Mouse (Mus musculus) 3T3-L1 (cell line): ENCODE data around the gene Ppm1h.

Source experiments
- DNase-seq: peaks from one replicate; pipeline ENCODE4 v3.0.0-alpha.2; 2015; ENCODE audit warnings: low read depth, low spot score

Ppm1h gene

GRCm38 (mm10) chr10:122887528-122888183 lies 209.1 kb downstream of the Ppm1h start:
- DNase-seq: no peak

- DNase-seq: no peak
Observed at GRCm38 (mm10) chr10:122890682-122891350, 212.3 kb downstream of the Ppm1h start.

- DNase-seq: peak; percentile 83
Observed at GRCm38 (mm10) chr10:122891461-122891860, 212.9 kb downstream of the Ppm1h start.

- peak; percentile 95 for DNase-seq
Observed at GRCm38 (mm10) chr10:122894555-122895069, 216.1 kb downstream of the Ppm1h start.

DNA sequence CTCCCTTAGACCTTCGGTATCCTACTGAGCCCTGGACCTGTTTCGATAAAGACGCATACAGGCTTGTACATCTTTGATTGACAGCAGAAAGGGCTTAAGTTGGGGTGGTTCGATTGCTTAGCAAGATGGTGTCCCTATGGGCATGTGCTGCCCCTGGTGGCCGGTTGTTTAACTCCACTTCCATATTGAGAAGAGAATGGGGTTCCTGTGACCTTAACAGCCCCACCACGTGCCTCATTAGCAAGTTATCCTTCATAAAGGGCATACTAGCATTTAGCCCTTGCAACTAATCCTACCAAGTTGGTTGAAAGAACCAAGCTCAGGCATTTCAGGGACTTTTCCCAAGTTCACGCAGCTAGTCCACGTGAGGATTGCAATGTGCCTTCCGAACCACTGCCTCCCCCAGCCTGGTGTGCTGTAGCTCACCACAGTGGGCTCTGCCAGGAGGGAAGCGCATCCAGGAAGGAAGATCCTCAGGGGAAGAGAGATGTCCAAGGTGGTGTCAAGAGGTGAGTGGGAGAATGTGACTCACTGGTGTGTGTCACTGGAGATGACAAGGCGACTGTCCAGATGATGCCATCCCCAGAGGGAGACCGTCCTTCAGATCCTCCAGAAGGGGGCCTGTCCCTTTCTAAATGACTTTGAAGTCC lies 216.7 kb downstream of the Ppm1h start:
- DNase-seq: peak; percentile 87

- no peak for DNase-seq
Observed at GRCm38 (mm10) chr10:122899971-122900370, 221.4 kb downstream of the Ppm1h start.

GRCm38 (mm10) chr10:122900466-122900865 lies 221.9 kb downstream of the Ppm1h start:
- DNase-seq: no peak

DNA sequence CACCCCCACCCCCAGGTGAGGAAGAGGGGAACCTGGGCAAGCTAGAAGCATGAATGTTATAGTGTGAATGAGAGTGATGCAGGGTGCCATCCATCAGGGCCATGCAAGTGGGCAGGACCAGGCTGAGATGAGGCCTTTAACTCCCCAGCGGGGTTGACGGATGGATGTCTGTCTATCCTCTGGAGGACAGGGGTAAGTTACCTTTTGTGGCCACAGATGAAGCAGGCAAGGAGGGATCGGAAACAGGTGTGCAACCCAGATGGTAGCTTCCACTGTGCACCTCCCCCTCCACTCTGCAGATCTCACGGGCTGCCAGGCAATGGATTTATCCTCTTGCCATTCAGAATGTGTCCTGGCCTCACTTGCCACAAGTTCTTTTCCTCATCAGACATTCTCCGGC lies 222.8 kb downstream of the Ppm1h start:
- DNase-seq: no peak

GRCm38 (mm10) chr10:122909406-122910032 lies 231.0 kb downstream of the Ppm1h start:
- no peak for DNase-seq

GRCm38 (mm10) chr10:122910798-122911225 lies 232.2 kb downstream of the Ppm1h start:
- peak; percentile 23 for DNase-seq

- DNase-seq: peak; percentile 83
Observed at GRCm38 (mm10) chr10:122911668-122912067, 233.1 kb downstream of the Ppm1h start.

- DNase-seq: peak; percentile 71
Observed at GRCm38 (mm10) chr10:122912086-122912690, 233.6 kb downstream of the Ppm1h start.

- DNase-seq: peak; percentile 98
Observed at GRCm38 (mm10) chr10:122912701-122913368, 234.3 kb downstream of the Ppm1h start.

DNA sequence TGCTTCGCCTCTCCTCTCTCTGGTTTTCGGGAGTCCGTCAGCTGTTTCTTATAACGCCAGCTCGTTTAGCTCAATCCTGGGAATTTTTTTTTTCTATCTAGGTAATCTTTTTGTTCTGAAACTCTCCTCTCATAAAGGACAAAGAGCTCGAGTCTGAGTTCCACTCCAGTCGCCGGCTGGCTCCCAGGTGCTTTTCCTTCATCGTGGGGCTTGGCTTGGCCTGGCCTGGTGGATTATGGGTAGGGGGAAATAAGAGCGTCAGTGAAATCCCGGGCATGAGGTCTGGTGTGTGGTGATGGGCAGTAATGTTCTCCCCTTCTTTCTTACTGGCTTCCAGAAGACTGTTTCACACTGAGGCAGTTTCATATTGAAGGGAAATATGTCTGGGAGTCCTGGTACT lies 234.8 kb downstream of the Ppm1h start:
- DNase-seq: no peak

DNA sequence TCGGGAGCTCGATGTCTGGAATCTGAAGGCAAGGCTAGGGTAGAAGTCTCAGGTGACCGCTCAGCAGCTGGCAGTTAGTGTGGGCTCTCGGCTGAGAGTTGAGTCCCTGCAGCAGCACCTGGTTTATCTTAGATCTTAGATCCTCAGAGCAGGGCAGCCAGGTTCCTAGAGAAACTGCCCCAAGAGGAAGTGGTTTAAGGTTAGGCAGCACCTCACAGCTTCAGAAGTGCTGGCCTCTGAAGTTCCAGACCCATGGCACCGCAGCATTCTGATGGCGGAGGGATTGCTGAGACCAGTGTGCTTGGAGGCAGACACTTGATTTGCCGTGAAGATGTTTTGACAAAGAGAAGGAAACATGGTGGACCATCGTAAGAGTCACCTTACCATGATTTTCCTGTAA lies 237.3 kb downstream of the Ppm1h start:
- no peak for DNase-seq

GRCm38 (mm10) chr10:122917648-122918324 lies 239.2 kb downstream of the Ppm1h start:
- no peak for DNase-seq

GRCm38 (mm10) chr10:122918325-122918694 lies 239.7 kb downstream of the Ppm1h start:
- no peak for DNase-seq

DNA sequence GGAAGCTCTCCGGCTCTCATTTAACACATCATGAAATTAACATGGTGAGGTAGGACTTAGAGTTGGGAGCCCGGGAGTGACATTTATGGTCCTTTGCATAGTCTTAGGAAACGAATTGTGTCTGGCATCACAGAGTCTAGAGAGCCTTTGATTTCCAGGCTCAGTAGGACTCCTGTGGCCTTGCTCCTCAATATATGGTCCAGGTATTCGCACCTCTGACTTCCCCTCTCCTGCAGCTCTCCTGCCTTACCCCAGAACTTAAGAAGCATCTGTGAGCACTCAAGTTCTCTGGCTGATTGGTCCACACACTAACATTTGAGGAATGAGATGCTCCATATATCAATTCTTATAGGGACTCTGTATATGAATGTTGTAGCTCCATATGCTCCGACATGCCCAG lies 240.2 kb downstream of the Ppm1h start:
- no peak for DNase-seq

DNA sequence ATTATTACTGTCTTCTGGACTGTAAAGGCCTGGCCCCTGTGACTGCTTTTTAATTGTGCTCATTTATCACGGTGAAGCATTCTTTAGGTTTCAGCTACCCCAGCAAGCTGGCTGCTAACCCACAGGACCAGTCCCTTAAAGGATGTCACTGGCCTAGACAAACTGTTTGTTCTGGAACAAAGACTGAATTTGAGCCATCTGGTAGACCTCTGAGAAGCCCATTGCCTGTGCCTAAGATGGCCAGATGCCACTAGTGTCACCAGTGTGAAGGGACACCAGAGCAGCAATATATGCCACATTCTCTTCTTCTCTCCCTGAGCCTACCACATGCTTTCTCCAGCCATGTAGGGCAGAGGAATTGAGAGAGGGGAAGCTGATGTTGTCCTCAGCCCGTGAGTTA lies 240.9 kb downstream of the Ppm1h start:
- DNase-seq: no peak

- DNase-seq: peak; percentile 60
Observed at GRCm38 (mm10) chr10:122920218-122920795, 241.7 kb downstream of the Ppm1h start.
